Mouse (Mus musculus): Measurements from ENCODE around the gene Tent5c. TPM values are rescaled to one million over a fixed set of nuclear protein-coding genes. Genes with fewer than 3 reads are reported as not detected.

The Tent5c gene
- polyA plus RNA-seq, 1 experiment from 2014 or later, result 3.8 TPM

- Histone ChIP-seq H3K9me3 (replicated peaks; ENCODE audit: low read length) (no peaks in the 10 kb centered on the region), H3K27me3 (ENCODE audit: insufficient read depth, low read length) (no peaks in the 10 kb centered on the region), H3K4me2 (ENCODE audit: low read length) (no peak overlapping the region), H3K4me1 (replicated peaks; ENCODE audit: insufficient read depth, low read length) (no peaks in the 10 kb centered on the region), H3K9ac (ENCODE audit: low read depth, low read length) (no peak overlapping the region), H3K4me3 (replicated peaks; ENCODE audit: low read depth, low read length) (no peak overlapping the region), H3K36me3 (ENCODE audit: insufficient read depth, low read length) (no peaks in the 10 kb centered on the region), H3K27ac (no peak overlapping the region)
- WGBS, result 73% methylated on average over 4 of the region's 4 CpGs
- no peak for ATAC-seq (replicated peaks; ENCODE audit: low FRiP score, low read depth)
- TF ChIP-seq CTCF (IDR thresholded peaks at IDR 0.05; ENCODE audit: low read depth), result no peak
- DNase-seq (ENCODE audit: low spot score), result no peak
Observed at GRCm38 (mm10) chr3:100507174-100507573, 18.1 kb upstream of the Tent5c start.

GRCm38 (mm10) chr3:100506715-100507114 lies 17.6 kb upstream of the Tent5c start:
- no peaks in the 10 kb centered on the region for H3K36me3 ChIP-seq (ENCODE audit: insufficient read depth, low read length)
- no peak overlapping the region for H3K4me3 ChIP-seq (replicated peaks; ENCODE audit: low read depth, low read length)
- DNase-seq (ENCODE audit: low spot score) (no peak), ATAC-seq (replicated peaks; ENCODE audit: low FRiP score, low read depth) (no peak)
- H3K4me2 ChIP-seq (ENCODE audit: low read length), result no peak overlapping the region
- H3K4me1 ChIP-seq (replicated peaks; ENCODE audit: insufficient read depth, low read length), result no peaks in the 10 kb centered on the region
- no peaks in the 10 kb centered on the region for H3K27me3 ChIP-seq (ENCODE audit: insufficient read depth, low read length)
- no peak for TF ChIP-seq CTCF (IDR thresholded peaks at IDR 0.05; ENCODE audit: low read depth)
- no peak overlapping the region for H3K9ac ChIP-seq (ENCODE audit: low read depth, low read length)
- no peaks in the 10 kb centered on the region for H3K9me3 ChIP-seq (replicated peaks; ENCODE audit: low read length)
- WGBS, result 66% methylated on average over 2 of the region's 2 CpGs
- no peak overlapping the region for H3K27ac ChIP-seq

- H3K27me3 ChIP-seq (ENCODE audit: insufficient read depth, low read length), result no peaks in the 10 kb centered on the region
- H3K9ac ChIP-seq (ENCODE audit: low read depth, low read length), result no peak overlapping the region
- TF ChIP-seq CTCF (IDR thresholded peaks at IDR 0.05; ENCODE audit: low read depth), result no peak
- 36% methylated on average over 6 of the region's 6 CpGs for WGBS
- no peaks in the 10 kb centered on the region for H3K36me3 ChIP-seq (ENCODE audit: insufficient read depth, low read length)
- peak; percentile 27 for DNase-seq (ENCODE audit: low spot score)
- no peak overlapping the region for H3K4me3 ChIP-seq (replicated peaks; ENCODE audit: low read depth, low read length)
- peak; percentile 63; the same call in 1 of the 2 replicates for ATAC-seq (replicated peaks; ENCODE audit: low FRiP score, low read depth)
- no peak overlapping the region for H3K4me2 ChIP-seq (ENCODE audit: low read length)
- no peaks in the 10 kb centered on the region for H3K4me1 ChIP-seq (replicated peaks; ENCODE audit: insufficient read depth, low read length)
- H3K9me3 ChIP-seq (replicated peaks; ENCODE audit: low read length), result no peaks in the 10 kb centered on the region
- H3K27ac ChIP-seq, result no peak overlapping the region
Observed at GRCm38 (mm10) chr3:100503882-100504281, 14.8 kb upstream of the Tent5c start.

GRCm38 (mm10) chr3:100502516-100502915 lies 13.4 kb upstream of the Tent5c start:
- 72% methylated on average over 6 of the region's 6 CpGs for WGBS

GRCm38 (mm10) chr3:100501899-100502298 lies 12.8 kb upstream of the Tent5c start:
- Histone ChIP-seq H3K4me2 (ENCODE audit: low read length) (no peak overlapping the region), H3K36me3 (ENCODE audit: insufficient read depth, low read length) (no peaks in the 10 kb centered on the region), H3K27ac (no peak overlapping the region), H3K4me3 (replicated peaks; ENCODE audit: low read depth, low read length) (no peak overlapping the region), H3K27me3 (ENCODE audit: insufficient read depth, low read length) (no peaks in the 10 kb centered on the region), H3K4me1 (replicated peaks; ENCODE audit: insufficient read depth, low read length) (no peaks in the 10 kb centered on the region), H3K9me3 (replicated peaks; ENCODE audit: low read length) (no peaks in the 10 kb centered on the region), H3K9ac (ENCODE audit: low read depth, low read length) (no peak overlapping the region)
- ATAC-seq (replicated peaks; ENCODE audit: low FRiP score, low read depth), result no peak
- TF ChIP-seq CTCF (IDR thresholded peaks at IDR 0.05; ENCODE audit: low read depth), result no peak
- no peak for DNase-seq (ENCODE audit: low spot score)

More at GRCm38 (mm10) chr3:100502516-100502915, 13.4 kb upstream of the Tent5c start:
- no peak overlapping the region for H3K27ac ChIP-seq
- H3K4me2 ChIP-seq (ENCODE audit: low read length), result no peak overlapping the region
- no peaks in the 10 kb centered on the region for H3K9me3 ChIP-seq (replicated peaks; ENCODE audit: low read length)
- no peak for TF ChIP-seq CTCF (IDR thresholded peaks at IDR 0.05; ENCODE audit: low read depth)
- no peaks in the 10 kb centered on the region for H3K27me3 ChIP-seq (ENCODE audit: insufficient read depth, low read length)
- no peak overlapping the region for H3K4me3 ChIP-seq (replicated peaks; ENCODE audit: low read depth, low read length)
- no peaks in the 10 kb centered on the region for H3K36me3 ChIP-seq (ENCODE audit: insufficient read depth, low read length)
- no peak overlapping the region for H3K9ac ChIP-seq (ENCODE audit: low read depth, low read length)
- H3K4me1 ChIP-seq (replicated peaks; ENCODE audit: insufficient read depth, low read length), result no peaks in the 10 kb centered on the region
- DNase-seq (ENCODE audit: low spot score), result no peak
- ATAC-seq (replicated peaks; ENCODE audit: low FRiP score, low read depth), result no peak

- 71% methylated on average over 3 of the region's 3 CpGs for WGBS
- DNase-seq (ENCODE audit: low spot score) (no peak), ATAC-seq (replicated peaks; ENCODE audit: low FRiP score, low read depth) (no peak)
Observed at GRCm38 (mm10) chr3:100496081-100496480, 7.0 kb upstream of the Tent5c start.

GRCm38 (mm10) chr3:100495456-100495855 lies 6.3 kb upstream of the Tent5c start:
- H3K9me3 ChIP-seq (replicated peaks; ENCODE audit: low read length), result no peaks in the 10 kb centered on the region
- no peak overlapping the region for H3K4me3 ChIP-seq (replicated peaks; ENCODE audit: low read depth, low read length)
- no peak overlapping the region for H3K27ac ChIP-seq
- H3K4me1 ChIP-seq (replicated peaks; ENCODE audit: insufficient read depth, low read length), result no peaks in the 10 kb centered on the region
- no peak overlapping the region for H3K4me2 ChIP-seq (ENCODE audit: low read length)
- H3K9ac ChIP-seq (ENCODE audit: low read depth, low read length), result no peak overlapping the region
- 88% methylated on average over 16 of the region's 16 CpGs for WGBS
- TF ChIP-seq CTCF (IDR thresholded peaks at IDR 0.05; ENCODE audit: low read depth), result no peak
- DNase-seq (ENCODE audit: low spot score) (no peak), ATAC-seq (replicated peaks; ENCODE audit: low FRiP score, low read depth) (no peak)
- no peaks in the 10 kb centered on the region for H3K36me3 ChIP-seq (ENCODE audit: insufficient read depth, low read length)
- no peaks in the 10 kb centered on the region for H3K27me3 ChIP-seq (ENCODE audit: insufficient read depth, low read length)

More at GRCm38 (mm10) chr3:100496081-100496480, 7.0 kb upstream of the Tent5c start:
- H3K36me3 ChIP-seq (ENCODE audit: insufficient read depth, low read length), result no peaks in the 10 kb centered on the region
- no peaks in the 10 kb centered on the region for H3K27me3 ChIP-seq (ENCODE audit: insufficient read depth, low read length)
- no peak overlapping the region for H3K4me3 ChIP-seq (replicated peaks; ENCODE audit: low read depth, low read length)
- no peak overlapping the region for H3K4me2 ChIP-seq (ENCODE audit: low read length)
- TF ChIP-seq CTCF (IDR thresholded peaks at IDR 0.05; ENCODE audit: low read depth), result no peak
- H3K27ac ChIP-seq, result no peak overlapping the region
- H3K9me3 ChIP-seq (replicated peaks; ENCODE audit: low read length), result no peaks in the 10 kb centered on the region
- H3K4me1 ChIP-seq (replicated peaks; ENCODE audit: insufficient read depth, low read length), result no peaks in the 10 kb centered on the region
- H3K9ac ChIP-seq (ENCODE audit: low read depth, low read length), result no peak overlapping the region

Data from kidney, postnatal 0 days (tissue).